Mouse (Mus musculus) CH12.LX (cell line): Measurements from ENCODE around the gene Cdca5. TPM values are rescaled to one million over a fixed set of nuclear protein-coding genes. Genes with fewer than 3 reads are reported as not detected.

Source experiments
- DNase-seq: peaks from one replicate; pipeline ENCODE4 v3.0.0-alpha.2; 2013; ENCODE audit errors: extremely low read depth
- H3K27ac ChIP-seq: 2 replicates; pipeline ENCODE4 v1.5.1; 2012; ENCODE audit warnings: low read depth, mild to moderate bottlenecking, control low read depth, moderate library complexity; ENCODE audit not compliant: insufficient read depth
- H3K27me3 ChIP-seq: replicated peaks from 2 replicates; pipeline ENCODE3; 2012; ENCODE audit warnings: inconsistent platforms
- H3K36me3 ChIP-seq, 2 experiments: replicated peaks in 1 of 2; 2 replicates each; pipeline versions ENCODE3 to v1.6.1; 2012; ENCODE audit warnings: inconsistent platforms in 1 of 2, low read length in 1 of 2, mild to moderate bottlenecking in 1 of 2, mixed read lengths in 1 of 2, moderate library complexity in 1 of 2; ENCODE audit not compliant: control insufficient read depth in 1 of 2, insufficient read depth in 1 of 2
- H3K4me1 ChIP-seq, 2 experiments: 2 replicates each; pipeline ENCODE4 v1.6.1; 2012; ENCODE audit warnings: inconsistent platforms in 1 of 2, moderate library complexity in 1 of 2; ENCODE audit not compliant: insufficient read depth in 2 of 2, control insufficient read depth in 1 of 2
- H3K4me2 ChIP-seq: 2 replicates; pipeline ENCODE4 v1.6.1; 2012; ENCODE audit warnings: low read depth, mild to moderate bottlenecking, control low read depth; ENCODE audit not compliant: poor library complexity, insufficient read depth, severe bottlenecking
- H3K4me3 ChIP-seq, 3 experiments: fragments of 150-350 bp in 1 of 3; sonication (generic) in 1 of 3; replicated peaks in 1 of 3; 2 replicates each; pipeline versions ENCODE3 to v1.5.1; 2011 to 2012; ENCODE audit warnings: low read depth in 2 of 3, low read length in 2 of 3, mild to moderate bottlenecking in 2 of 3, moderate library complexity in 2 of 3, control low read depth in 1 of 3, improper control_type of control experiment in 1 of 3, inconsistent platforms in 1 of 3, mixed read lengths in 1 of 3; ENCODE audit not compliant: poor library complexity in 1 of 3
- H3K79me2 ChIP-seq: replicated peaks from 2 replicates; pipeline ENCODE4 v1.6.1; 2012; ENCODE audit warnings: mild to moderate bottlenecking, moderate library complexity; ENCODE audit not compliant: control insufficient read depth, poor library complexity, insufficient read depth, severe bottlenecking; ENCODE audit errors: extremely low read depth
- H3K9ac ChIP-seq: 2 replicates; pipeline ENCODE4 v1.6.1; 2012; ENCODE audit warnings: low read depth, mild to moderate bottlenecking, control low read depth, moderate library complexity; ENCODE audit not compliant: insufficient read depth
- H3K9me3 ChIP-seq: replicated peaks from 2 replicates; pipeline ENCODE3; 2012; ENCODE audit warnings: low read length, inconsistent platforms, mixed read lengths
- CHD1 ChIP-seq: IDR thresholded peaks from 2 replicates; pipeline ENCODE4 v1.6.1; 2012; ENCODE audit warnings: low read depth, low read length, improper control_type of control experiment, inconsistent platforms
- CHD2 ChIP-seq: IDR thresholded peaks from 2 replicates; pipeline ENCODE4 v1.6.1; 2011; ENCODE audit warnings: low read length, improper control_type of control experiment
- CTCF ChIP-seq, 2 experiments: IDR thresholded peaks in 1 of 2; conservative IDR thresholded peaks in 1 of 2; 2 replicates each; pipeline ENCODE4 v1.5.1; 2011 to 2012; ENCODE audit warnings: low read depth in 2 of 2, low read length in 2 of 2, improper control_type of control experiment in 1 of 2, inconsistent platforms in 1 of 2, mild to moderate bottlenecking in 1 of 2, moderate library complexity in 1 of 2
- E2F4 ChIP-seq: IDR thresholded peaks from 2 replicates; pipeline ENCODE4 v1.6.1; 2011; ENCODE audit warnings: low read depth, low read length, improper control_type of control experiment; ENCODE audit not compliant: insufficient replicate concordance
- ELF1 ChIP-seq: IDR thresholded peaks from 2 replicates; pipeline ENCODE4 v1.6.1; 2014; ENCODE audit warnings: low read depth, mild to moderate bottlenecking, inconsistent platforms, low read length, improper control_type of control experiment
- EP300 ChIP-seq: IDR thresholded peaks from 2 replicates; pipeline ENCODE4 v1.6.1; 2011; ENCODE audit warnings: low read length, improper control_type of control experiment
- ETS1 ChIP-seq: conservative IDR thresholded peaks from 2 replicates; pipeline ENCODE4 v1.6.1; 2012; ENCODE audit warnings: low read depth, mild to moderate bottlenecking, inconsistent platforms, low read length, improper control_type of control experiment, moderate library complexity
- GABPA ChIP-seq: IDR thresholded peaks from 2 replicates; pipeline ENCODE4 v1.6.1; 2012; ENCODE audit warnings: low read depth, low read length, improper control_type of control experiment, inconsistent platforms; ENCODE audit not compliant: insufficient replicate concordance
- HCFC1 ChIP-seq: IDR thresholded peaks from 2 replicates; pipeline ENCODE4 v1.6.1; 2012; ENCODE audit warnings: low read depth, mild to moderate bottlenecking, inconsistent platforms, low read length, improper control_type of control experiment
- IRF4 ChIP-seq: IDR thresholded peaks from 2 replicates; pipeline ENCODE4 v1.6.1; 2014; ENCODE audit warnings: low read depth, mild to moderate bottlenecking, inconsistent platforms, low read length, improper control_type of control experiment
- JUN ChIP-seq: IDR thresholded peaks from 2 replicates; pipeline ENCODE4 v1.6.1; 2011; ENCODE audit warnings: low read depth, mild to moderate bottlenecking, low read length, improper control_type of control experiment, moderate library complexity; ENCODE audit not compliant: insufficient read depth
- JUND ChIP-seq: conservative IDR thresholded peaks from 2 replicates; pipeline ENCODE4 v1.6.1; 2011; ENCODE audit warnings: low read depth, low read length, improper control_type of control experiment
- KAT2A ChIP-seq: IDR thresholded peaks from 2 replicates; pipeline ENCODE4 v1.6.1; 2012; ENCODE audit warnings: low read length, improper control_type of control experiment, inconsistent platforms; ENCODE audit not compliant: insufficient replicate concordance
- MAFK ChIP-seq: IDR thresholded peaks from 2 replicates; pipeline ENCODE4 v1.6.1; 2011; ENCODE audit warnings: low read length, improper control_type of control experiment; ENCODE audit not compliant: insufficient replicate concordance
- MAX ChIP-seq: IDR thresholded peaks from 2 replicates; pipeline ENCODE4 v1.6.1; 2011; ENCODE audit warnings: low read length, improper control_type of control experiment
- MAZ ChIP-seq: IDR thresholded peaks from 2 replicates; pipeline ENCODE4 v1.6.1; 2012; ENCODE audit warnings: low read depth, mild to moderate bottlenecking, inconsistent platforms, low read length, improper control_type of control experiment, moderate library complexity
- MEF2A ChIP-seq: IDR thresholded peaks from 2 replicates; pipeline ENCODE4 v1.6.1; 2014; ENCODE audit warnings: low read depth, mild to moderate bottlenecking, inconsistent platforms, low read length, improper control_type of control experiment, borderline replicate concordance
- MXI1 ChIP-seq: IDR thresholded peaks from 2 replicates; pipeline ENCODE4 v1.6.1; 2011; ENCODE audit warnings: mild to moderate bottlenecking, low read depth, low read length, improper control_type of control experiment
- MYC ChIP-seq: IDR thresholded peaks from 2 replicates; pipeline ENCODE4 v1.6.1; 2011; ENCODE audit warnings: low read depth, mild to moderate bottlenecking, improper control_type of control experiment, low read length
- NELFE ChIP-seq: IDR thresholded peaks from 2 replicates; pipeline ENCODE4 v1.6.1; 2011; ENCODE audit warnings: low read depth, low read length, improper control_type of control experiment
- NRF1 ChIP-seq: IDR thresholded peaks from 2 replicates; pipeline ENCODE4 v1.6.1; 2014; ENCODE audit warnings: low read depth, mild to moderate bottlenecking, inconsistent platforms, low read length, improper control_type of control experiment, moderate library complexity
- PAX5 ChIP-seq: IDR thresholded peaks from 2 replicates; pipeline ENCODE4 v1.6.1; 2012; ENCODE audit warnings: low read length, inconsistent platforms, mixed read lengths
- POLR2A ChIP-seq: IDR thresholded peaks from 2 replicates; pipeline ENCODE4 v1.6.1; 2011; ENCODE audit warnings: low read depth, mild to moderate bottlenecking, improper control_type of control experiment, low read length
- POLR2AphosphoS2 ChIP-seq: IDR thresholded peaks from 2 replicates; pipeline ENCODE4 v1.6.1; 2011; ENCODE audit warnings: low read depth, low read length, improper control_type of control experiment
- RCOR1 ChIP-seq: conservative IDR thresholded peaks from 2 replicates; pipeline ENCODE4 v1.6.1; 2012; ENCODE audit warnings: low read depth, mild to moderate bottlenecking, inconsistent platforms, low read length, improper control_type of control experiment
- SIN3A ChIP-seq: IDR thresholded peaks from 2 replicates; pipeline ENCODE4 v1.6.1; 2012; ENCODE audit warnings: low read length, improper control_type of control experiment, inconsistent platforms
- SMC3 ChIP-seq: IDR thresholded peaks from 2 replicates; pipeline ENCODE4 v1.6.1; 2011; ENCODE audit warnings: low read depth, low read length, improper control_type of control experiment
- TBP ChIP-seq: conservative IDR thresholded peaks from 2 replicates; pipeline ENCODE4 v1.6.1; 2011; ENCODE audit warnings: low read depth, low read length, improper control_type of control experiment
- TCF12 ChIP-seq: IDR thresholded peaks from 2 replicates; pipeline ENCODE4 v1.6.1; 2014; ENCODE audit warnings: low read depth, mild to moderate bottlenecking, inconsistent platforms, low read length, improper control_type of control experiment
- UBTF ChIP-seq: IDR thresholded peaks from 2 replicates; pipeline ENCODE4 v1.6.1; 2012; ENCODE audit warnings: low read depth, mild to moderate bottlenecking, inconsistent platforms, low read length, improper control_type of control experiment, moderate library complexity
- USF1 ChIP-seq: IDR thresholded peaks from 2 replicates; pipeline ENCODE4 v1.6.1; 2014; ENCODE audit warnings: low read depth, mild to moderate bottlenecking, inconsistent platforms, low read length, improper control_type of control experiment
- USF2 ChIP-seq: conservative IDR thresholded peaks from 2 replicates; pipeline ENCODE4 v1.6.1; 2011; ENCODE audit warnings: low read depth, low read length, improper control_type of control experiment
- ZC3H11A ChIP-seq: IDR thresholded peaks from 2 replicates; pipeline ENCODE4 v1.6.1; 2012; ENCODE audit warnings: low read depth, mild to moderate bottlenecking, inconsistent platforms, low read length, improper control_type of control experiment
- ZMIZ1 ChIP-seq: IDR thresholded peaks from 2 replicates; pipeline ENCODE4 v1.6.1; 2012; ENCODE audit warnings: low read depth, mild to moderate bottlenecking, inconsistent platforms, low read length, improper control_type of control experiment
- dilution Hi-C: fragments of 300-500 bp; cut with MboI; formaldehyde crosslinking; loops from 2 replicates; pipeline ENCODE4 v1.14.3; 2020; ENCODE audit warnings: low sequenced_read_pairs; ENCODE audit not compliant: extremely low pct_unique_long_range_greater_than_20kb, extremely low pct_ligation_motif_present
- in situ Hi-C: fragments of 300-500 bp; cut with MboI; formaldehyde crosslinking; loops from 3 replicates; pipeline ENCODE4 v1.14.3; 2019; ENCODE audit warnings: low sequenced_read_pairs, low pct_ligation_motif_present, low pct_unique_long_range_greater_than_20kb, mixed read lengths
- polyA plus RNA-seq: library from polyadenylated mRNA; unstranded; fragments of >175 nt; gene quantifications from 2 replicates; pipeline ENCODE4 v1.2.1, GENCODE M21; 2012; ENCODE audit warnings: low read depth; ENCODE audit not compliant: insufficient read length
- total RNA-seq, 2 experiments: library from RNA; depleted of rRNA; stranded (reverse); fragments of 300-350 nt in 1 of 2; fragments of >200 nt in 1 of 2; gene quantifications; 2 replicates each; pipeline ENCODE4 v1.2.3; 2012 to 2014

Gene Cdca5
- total and polyA plus RNA-seq, 3 experiments: 51.5 to 80.6 (median 62.7) TPM

GRCm38 (mm10) chr19:6057313-6058096 lies 27.3 kb upstream of the Cdca5 start, which contains the start of the genes Mrpl49 and Fau:
Gene Mrpl49, minus strand, starts transcription at chr19:6057785.
Gene Fau, plus strand, starts transcription at chr19:6057844.
- Histone ChIP-seq H3K9me3 (no peaks in the 10 kb centered on the region), H3K27me3 (no peaks in the 10 kb centered on the region), H3K4me1 (peaks cover 12 to 55% of the 10 kb centered on the region in 2 experiments; a peak in 3 of 4 replicates), H3K4me2 (peak within 1 kb of the TSS; percentile 80), H3K79me2 (peaks cover 56% of the 10 kb centered on the region), H3K4me3 (peak within 1 kb of the TSS; percentile 73 to 99 (median 97)), H3K27ac (peak within 1 kb of the TSS; percentile 26), H3K9ac (peak within 1 kb of the TSS; percentile 73), H3K36me3 (peaks cover 46 to 53% of the 10 kb centered on the region in 2 experiments)
- peak; percentile 95 for DNase-seq
- TF ChIP-seq GABPA: peak; percentile 17; the same call in 1 of the 2 replicates
- peak; percentile 96 for TF ChIP-seq NELFE
- no peak for TF ChIP-seq CTCF (conservative IDR thresholded peaks at IDR 0.05 in 1 of 2, IDR thresholded peaks at IDR 0.05 in 1 of 2; ENCODE audit: low read depth in 2 of 2, low read length in 2 of 2)
- no peak for TF ChIP-seq RCOR1
- peak; percentile 93 for TF ChIP-seq HCFC1
- no peak; the same call in 1 of the 2 replicates for TF ChIP-seq USF1
- peak; percentile 68; the same call in 1 of the 2 replicates for TF ChIP-seq E2F4
- TF ChIP-seq MYC: peak; percentile 17; the same call in 1 of the 2 replicates
- TF ChIP-seq JUN: no peak
- no peak for TF ChIP-seq ETS1
- no peak for TF ChIP-seq EP300
- no peak for TF ChIP-seq JUND
- no peak for TF ChIP-seq UBTF
- peak; percentile 96 for TF ChIP-seq TCF12
- TF ChIP-seq POLR2A: peak; percentile 98
- peak; percentile 73 for TF ChIP-seq MEF2A
- peak; percentile 85 for TF ChIP-seq POLR2AphosphoS2
- no peak for TF ChIP-seq ZC3H11A
- TF ChIP-seq SIN3A: peak; percentile 83
- no peak for TF ChIP-seq CHD1
- TF ChIP-seq CHD2: no peak
- peak; percentile 84 for TF ChIP-seq MXI1
- peak; percentile 42; the same call in 1 of the 2 replicates for TF ChIP-seq IRF4
- TF ChIP-seq ELF1: peak; percentile 90
- peak; percentile 96 for TF ChIP-seq ZMIZ1
- TF ChIP-seq PAX5: no peak
- TF ChIP-seq NRF1: peak; percentile 95
- peak; percentile 66; the same call in 1 of the 2 replicates for TF ChIP-seq MAX
- TF ChIP-seq TBP: peak; percentile 86
- no peak for TF ChIP-seq MAFK
- peak; percentile 84; the same call in 1 of the 2 replicates for TF ChIP-seq KAT2A
- no peak for TF ChIP-seq USF2
- 0 out of 2 replicates have a peak, but pooled peaks have one; percentile 50 for TF ChIP-seq MAZ
- TF ChIP-seq SMC3: no peak
- in situ Hi-C loops (no loop called here), dilution Hi-C loops (no loop called here)
